Mouse (Mus musculus): ENCODE results near the gene Cyp2d10. TPM values are rescaled to one million over a fixed set of nuclear protein-coding genes. Genes with fewer than 3 reads are reported as not detected.
"Not testable (repeated sequence)": the region's sequence is repeated elsewhere in the genome, so short reads cannot be mapped to it uniquely, and the experiment has no call there.

The Cyp2d10 gene
- total RNA-seq (2022) = under 1 TPM in 1 of 4 experiments, not detected in 3; 0.56 TPM

- no peak for DNase-seq (ENCODE audit: low spot score in 2 of 2)
These were observed at the start of gene Cyp2d10 for GRCm38 (mm10) chr15:82406981-82407380. Cyp2d10 (minus strand) TSS chr15:82407195.

GRCm38 (mm10) chr15:82456086-82456790 lies 49.2 kb upstream of the Cyp2d10 start:
- not testable (repeated sequence) for DNase-seq (ENCODE audit: low spot score in 2 of 2)

DNA sequence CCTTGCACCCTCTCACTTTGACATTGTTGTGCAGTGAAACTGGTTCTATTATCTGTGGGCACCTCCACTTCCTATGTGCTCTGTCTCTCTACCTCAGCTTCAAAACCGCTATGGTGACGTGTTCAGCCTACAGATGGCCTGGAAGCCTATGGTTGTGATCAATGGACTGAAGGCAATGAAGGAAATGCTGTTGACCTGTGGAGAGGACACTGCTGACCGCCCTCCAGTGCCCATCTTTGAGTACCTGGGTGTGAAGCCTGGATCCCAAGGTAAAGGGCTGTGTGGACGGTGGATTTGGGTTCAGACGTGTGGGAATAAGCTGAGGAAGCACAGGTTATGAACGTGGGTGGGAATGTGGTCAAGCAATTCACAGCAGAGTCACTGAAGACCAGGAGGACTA lies 46.5 kb upstream of the Cyp2d10 start:
- not testable (repeated sequence) for DNase-seq (ENCODE audit: low spot score in 2 of 2)

DNA sequence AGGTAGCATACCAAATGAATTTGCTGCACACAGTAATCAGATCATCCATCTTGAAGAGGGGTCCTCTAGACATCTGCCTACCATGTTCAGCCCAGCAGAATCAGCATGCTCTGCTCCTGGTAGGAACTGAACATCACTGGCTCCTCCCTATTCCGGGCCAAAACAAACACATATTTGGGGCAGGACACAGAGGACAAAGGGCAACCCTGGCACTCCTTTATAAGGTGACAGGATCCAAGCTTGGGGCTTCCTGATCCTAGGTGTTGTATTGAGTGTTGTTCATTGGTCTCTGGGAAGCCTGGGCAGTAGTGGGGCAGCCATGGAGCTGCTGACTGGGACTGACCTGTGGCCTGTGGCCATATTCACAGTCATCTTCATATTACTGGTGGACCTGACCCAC lies 45.1 kb upstream of the Cyp2d10 start:
- not testable (repeated sequence) for DNase-seq (ENCODE audit: low spot score in 2 of 2)

- not testable (repeated sequence) for DNase-seq (ENCODE audit: low spot score in 2 of 2)
These were observed 43.0 kb upstream of the Cyp2d10 start for GRCm38 (mm10) chr15:82450045-82450444.

DNA sequence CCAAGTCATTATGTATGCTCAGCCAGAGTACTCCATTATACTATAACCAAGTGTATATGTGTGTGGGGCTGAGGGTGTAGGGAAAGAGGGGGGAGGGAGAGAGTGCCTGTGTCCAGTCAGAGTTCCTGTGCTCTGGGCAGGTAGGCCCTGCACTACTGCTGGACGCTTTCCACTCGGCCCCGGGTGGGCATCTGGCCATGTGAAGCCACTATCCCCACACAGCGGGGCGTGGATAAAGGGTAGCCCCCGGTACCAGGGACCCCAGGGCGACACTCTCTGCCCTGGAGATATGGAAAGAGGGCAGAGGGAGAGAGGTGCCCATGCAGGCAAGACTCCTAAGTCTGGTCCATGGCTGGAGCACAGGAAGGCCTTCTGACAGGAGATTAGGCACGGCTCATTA lies 38.2 kb upstream of the Cyp2d10 start:
- no peak for DNase-seq (ENCODE audit: low spot score in 2 of 2)

- DNase-seq (ENCODE audit: low spot score in 2 of 2) = no peak
These were observed 36.7 kb upstream of the Cyp2d10 start for GRCm38 (mm10) chr15:82443658-82444057.

DNA sequence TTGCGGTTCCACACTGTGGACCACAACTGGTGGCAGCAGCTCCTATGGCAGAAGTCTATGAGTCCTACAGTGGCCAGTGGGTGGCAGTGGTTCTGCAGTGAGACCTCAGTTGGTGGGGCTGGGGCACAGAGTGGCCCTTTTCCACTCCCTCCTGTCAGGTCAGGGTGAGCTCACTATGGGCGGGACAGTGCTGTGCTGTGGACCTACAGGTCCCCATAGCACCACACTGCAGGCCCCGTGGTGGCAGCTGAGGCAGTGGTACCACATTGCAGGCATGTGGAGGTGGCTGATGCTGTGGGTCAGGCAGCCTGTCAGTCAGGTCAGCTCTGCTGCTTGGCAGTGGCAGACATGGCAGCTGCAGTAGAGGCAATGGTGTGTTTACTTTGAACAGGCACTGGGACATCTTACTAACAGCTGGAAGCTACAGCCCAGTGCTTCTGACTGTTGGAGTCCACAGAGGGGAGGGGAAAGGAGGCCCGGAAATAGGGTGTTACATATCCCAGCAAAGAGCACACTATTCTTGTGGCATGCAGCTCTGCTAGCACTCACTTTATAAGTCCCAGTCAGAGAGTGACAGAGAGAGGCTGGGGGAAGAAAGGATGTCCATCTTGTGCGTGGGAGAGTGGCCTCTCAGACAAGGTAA lies 31.1 kb upstream of the Cyp2d10 start:
- DNase-seq (ENCODE audit: low spot score in 2 of 2) = no peak

DNA sequence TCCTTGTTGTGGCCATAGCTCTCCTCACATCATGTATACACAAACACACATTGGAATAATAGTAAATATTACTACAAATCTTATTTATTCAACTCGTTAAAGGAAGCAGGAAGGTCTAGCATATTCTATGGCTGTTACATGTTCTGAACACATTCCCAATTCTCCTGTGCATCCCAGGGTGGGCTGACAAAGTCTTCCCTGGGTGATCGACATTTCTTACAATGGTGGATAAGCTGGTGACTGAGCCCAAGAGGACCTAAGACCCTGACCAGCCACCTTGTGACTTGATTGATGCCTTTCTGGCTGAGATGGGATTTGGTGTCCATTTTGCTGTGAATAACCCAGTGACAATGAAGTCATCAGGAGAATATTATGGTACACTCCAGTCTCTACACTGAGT lies 28.6 kb upstream of the Cyp2d10 start:
- no peak for DNase-seq (ENCODE audit: low spot score in 2 of 2)

GRCm38 (mm10) chr15:82435011-82435410 lies 28.0 kb upstream of the Cyp2d10 start:
- no peak for DNase-seq (ENCODE audit: low spot score in 2 of 2)

DNA sequence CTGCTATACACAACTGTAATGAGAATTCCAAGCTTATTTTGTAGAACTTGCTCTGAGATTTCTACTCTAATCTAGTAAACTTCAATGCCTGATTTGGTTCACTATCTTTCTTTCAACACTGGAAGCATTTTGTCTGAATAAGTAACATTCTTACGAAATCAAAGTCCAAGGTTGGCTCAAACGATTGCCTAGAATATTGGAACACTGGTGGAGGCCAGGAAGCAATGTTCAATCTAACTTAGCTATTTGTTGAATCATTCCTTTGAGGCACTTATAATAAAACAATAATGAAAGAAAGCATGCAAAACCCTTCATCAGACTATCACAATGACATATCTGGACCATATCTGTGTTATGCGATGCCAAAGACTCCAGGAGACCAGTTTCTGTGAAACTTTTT lies 27.5 kb upstream of the Cyp2d10 start:
- no peak for DNase-seq (ENCODE audit: low spot score in 2 of 2)

- DNase-seq (ENCODE audit: low spot score in 2 of 2) = no peak
These were observed 26.6 kb upstream of the Cyp2d10 start for GRCm38 (mm10) chr15:82433621-82434020.

DNA sequence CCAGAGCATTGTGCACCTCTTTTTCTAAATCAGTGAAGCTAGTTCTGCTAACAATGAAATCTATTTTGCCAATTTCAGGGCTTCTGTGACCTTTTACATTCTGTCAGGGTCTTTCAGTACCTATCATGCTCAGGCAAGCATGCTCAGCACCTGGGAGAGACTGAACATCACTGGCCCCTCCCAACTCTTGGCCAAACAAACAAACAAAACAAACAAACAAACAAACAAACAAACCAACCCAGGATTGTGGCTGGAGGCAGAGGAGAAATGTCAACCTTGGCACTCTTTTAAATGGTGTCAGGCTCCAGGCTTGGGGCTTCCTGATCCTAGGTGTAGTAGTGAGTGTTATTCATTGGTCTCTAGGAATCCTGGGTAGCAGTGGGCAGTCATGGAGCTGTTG lies 26.1 kb upstream of the Cyp2d10 start, which contains the start of gene Cyp2d9:
Cyp2d9 (plus strand) TSS at position 301 of the 400 bp plus-strand sequence.
- no peak for DNase-seq (ENCODE audit: low spot score in 2 of 2)

DNA sequence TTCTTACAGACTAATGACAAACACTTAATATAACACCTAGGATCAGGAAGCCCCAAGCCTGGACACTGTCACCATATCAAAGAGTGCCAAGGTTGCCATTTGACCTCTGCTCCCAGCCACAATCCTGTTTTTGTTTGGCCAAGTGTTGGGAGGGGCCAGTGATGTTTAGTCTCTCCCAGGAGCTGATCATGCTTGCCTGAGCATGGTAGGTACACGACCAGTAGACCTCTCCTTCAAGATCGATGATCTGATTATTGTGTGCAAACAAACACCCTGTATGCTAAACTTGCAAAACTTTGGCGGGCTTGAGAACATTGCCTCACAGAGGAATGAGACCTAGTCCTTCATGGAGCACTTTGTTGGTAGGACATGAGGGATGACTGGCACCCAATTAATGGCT lies 16.5 kb upstream of the Cyp2d10 start:
- DNase-seq (ENCODE audit: low spot score in 2 of 2) = no peak

GRCm38 (mm10) chr15:82422935-82423334 lies 15.9 kb upstream of the Cyp2d10 start:
- no peak for DNase-seq (ENCODE audit: low spot score in 2 of 2)

- no peak for DNase-seq (ENCODE audit: low spot score in 2 of 2)
These were observed 11.6 kb upstream of the Cyp2d10 start for GRCm38 (mm10) chr15:82418616-82419015.

- DNase-seq (ENCODE audit: low spot score in 2 of 2) = peak; percentile 79 to 84
These were observed 10.1 kb upstream of the Cyp2d10 start for GRCm38 (mm10) chr15:82416797-82417789.

- DNase-seq (ENCODE audit: low spot score in 2 of 2) = no peak
These were observed 541 bp upstream of the Cyp2d10 start for GRCm38 (mm10) chr15:82407536-82407935.

GRCm38 (mm10) chr15:82404163-82404562 lies 2.8 kb downstream of the Cyp2d10 start:
- no peak for DNase-seq (ENCODE audit: low spot score in 2 of 2)

DNA sequence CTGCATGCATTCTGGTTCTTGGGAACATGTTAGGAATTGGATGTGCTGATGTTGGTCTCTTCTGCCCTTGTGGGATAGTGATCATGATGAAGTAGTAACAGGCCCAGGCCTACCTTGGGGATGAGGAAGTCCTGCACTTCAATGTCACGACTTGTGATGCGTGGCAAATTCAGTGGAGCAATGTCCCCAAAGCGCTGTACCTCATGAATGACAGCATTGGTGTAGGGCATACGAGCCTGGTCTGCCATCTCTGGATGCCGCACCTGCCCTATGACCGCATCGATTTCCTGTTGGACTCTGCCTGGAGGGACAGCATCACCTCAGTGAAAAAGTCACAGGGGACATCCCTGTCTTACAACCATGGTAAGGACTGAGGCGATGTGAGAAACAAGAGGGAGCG lies 3.4 kb downstream of the Cyp2d10 start:
- no peak for DNase-seq (ENCODE audit: low spot score in 2 of 2)

- DNase-seq (ENCODE audit: low spot score in 2 of 2) = no peak
These were observed 4.3 kb downstream of the Cyp2d10 start for GRCm38 (mm10) chr15:82402741-82403140.

- DNase-seq (ENCODE audit: low spot score in 2 of 2) = no peak
These were observed 4.9 kb downstream of the Cyp2d10 start for GRCm38 (mm10) chr15:82402106-82402505.

All from gastrocnemius, adult 8-10 months (tissue).